25 mouse cellular contexts compared by ENCODE assay signal in genomic region chr6:4889544-4889943, GRCm38 (mm10). TPM values are rescaled to one million over a fixed set of nuclear protein-coding genes. Genes with fewer than 3 reads are reported as not detected.
DNase-seq lines count a peak whose midpoint lies in the region; ATAC-seq and TF ChIP-seq lines count a peak whose summit lies in the region.
"Had no signal": no experiment of that assay in that cellular context is flagged by ENCODE, and none has a peak within 500 bp of the region (broad histone marks: within the 10 kb centered on the region; RNA-seq: fewer than 3 reads in every experiment).

No protein-coding gene starts in this region.

- H3K4me1 ChIP-seq in heart, embryonic 13.5 days = peaks cover 8% of the 10 kb centered on the region; the same call in 1 of the 2 replicates
- H3K4me1 ChIP-seq in intestine, embryonic 15.5 days (replicated peaks) = no peaks in the 10 kb centered on the region
- H3K4me1 ChIP-seq in forebrain, postnatal 0 days (ENCODE audit: insufficient read depth) = no peaks in the 10 kb centered on the region
- H3K4me1 ChIP-seq: embryonic facial prominence, embryonic 13.5 days; hindbrain, embryonic 12.5 days; hindbrain, embryonic 15.5 days had no signal

- no peak for ATAC-seq in heart, embryonic 13.5 days (ENCODE audit: extremely low read depth, insufficient number of reproducible peaks, low FRiP score, low TSS enrichment)
- peak; percentile 53 for ATAC-seq in intestine, embryonic 15.5 days
- ATAC-seq in forebrain, postnatal 0 days = no peak
- ATAC-seq: forebrain, embryonic 14.5 days had no signal

- no peak overlapping the region for H3K9ac ChIP-seq in heart, embryonic 13.5 days
- no peak overlapping the region for H3K9ac ChIP-seq in intestine, embryonic 15.5 days
- no peak overlapping the region for H3K9ac ChIP-seq in forebrain, postnatal 0 days
- H3K9ac ChIP-seq: embryonic facial prominence, embryonic 13.5 days; heart, embryonic 12.5 days; hindbrain, embryonic 12.5 days; hindbrain, embryonic 15.5 days had no signal

- no peak for TF ChIP-seq CTCF in layer of hippocampus, adult 2 months (conservative IDR thresholded peaks at IDR 0.05)
- no peak for TF ChIP-seq CTCF in forebrain, postnatal 0 days (IDR thresholded peaks at IDR 0.05; ENCODE audit: low read depth)

- no peak for DNase-seq in heart, postnatal 4 days
- DNase-seq in large intestine, adult 2 months (ENCODE audit: low read depth, low spot score) = peak; percentile 48
- DNase-seq in left cerebral cortex, adult 18-20 months (ENCODE audit: low spot score in 2 of 2) = no peak
- no peak for DNase-seq in layer of hippocampus, adult 2 months (ENCODE audit: low spot score in 2 of 2)
- DNase-seq in forebrain, postnatal 0 days = no peak
- DNase-seq: adrenal gland, adult 2 months; adrenal gland, postnatal 14 days; B cell, adult 2 months; cerebellum, adult 11 months; cerebellum, adult 2 months; cerebellum, postnatal 10 days; cerebellum, postnatal 36 days; embryo, embryonic 11 days; gastrocnemius, postnatal 25 days; heart, adult 18-20 months; heart, postnatal 14 days had no signal

- H3K4me2 ChIP-seq in heart, embryonic 13.5 days = 0 out of 2 replicates have a peak overlapping the region, but pooled peaks have one; percentile 18
- H3K4me2 ChIP-seq in intestine, embryonic 15.5 days (replicated peaks) = no peak overlapping the region
- no peak overlapping the region for H3K4me2 ChIP-seq in forebrain, postnatal 0 days (ENCODE audit: low read depth)
- H3K4me2 ChIP-seq: embryonic facial prominence, embryonic 13.5 days; heart, embryonic 12.5 days; hindbrain, embryonic 12.5 days; hindbrain, embryonic 15.5 days had no signal

- no peaks in the 10 kb centered on the region for H3K27me3 ChIP-seq in heart, embryonic 13.5 days (replicated peaks)
- H3K27me3 ChIP-seq in intestine, embryonic 15.5 days (replicated peaks) = no peaks in the 10 kb centered on the region
- H3K27me3 ChIP-seq in forebrain, postnatal 0 days (ENCODE audit: insufficient read depth, low read length) = no peaks in the 10 kb centered on the region
- H3K27me3 ChIP-seq: embryonic facial prominence, embryonic 13.5 days; heart, embryonic 12.5 days; hindbrain, embryonic 12.5 days; hindbrain, embryonic 15.5 days had no signal

- 61% methylated on average over 9 of the region's 9 CpGs for WGBS in heart, embryonic 13.5 days
- 65% methylated on average over 9 of the region's 9 CpGs for WGBS in intestine, embryonic 15.5 days
- WGBS in large intestine, adult 2 months = 26% methylated on average over 9 of the region's 9 CpGs
- 87% methylated on average over 9 of the region's 9 CpGs for WGBS in forebrain, postnatal 0 days

- H3K36me3 ChIP-seq in heart, embryonic 13.5 days = no peaks in the 10 kb centered on the region
- no peaks in the 10 kb centered on the region for H3K36me3 ChIP-seq in intestine, embryonic 15.5 days
- H3K36me3 ChIP-seq in forebrain, postnatal 0 days (ENCODE audit: insufficient read depth) = no peaks in the 10 kb centered on the region
- H3K36me3 ChIP-seq: embryonic facial prominence, embryonic 10.5 days; embryonic facial prominence, embryonic 13.5 days; heart, embryonic 12.5 days; hindbrain, embryonic 12.5 days; hindbrain, embryonic 15.5 days had no signal

- H3K27ac ChIP-seq in heart, embryonic 13.5 days (replicated peaks) = no peak overlapping the region
- no peak overlapping the region for H3K27ac ChIP-seq in intestine, embryonic 15.5 days
- H3K27ac ChIP-seq in layer of hippocampus, adult 2 months = no peak overlapping the region
- no peak overlapping the region for H3K27ac ChIP-seq in forebrain, postnatal 0 days (ENCODE audit: low read depth, low read length)
- H3K27ac ChIP-seq: embryonic facial prominence, embryonic 10.5 days; embryonic facial prominence, embryonic 13.5 days; hindbrain, embryonic 12.5 days; hindbrain, embryonic 15.5 days had no signal

- no peak overlapping the region for H3K4me3 ChIP-seq in heart, embryonic 13.5 days
- no peak overlapping the region for H3K4me3 ChIP-seq in intestine, embryonic 15.5 days (replicated peaks)
- H3K4me3 ChIP-seq in layer of hippocampus, adult 2 months = no peak overlapping the region
- H3K4me3 ChIP-seq in forebrain, postnatal 0 days (ENCODE audit: low read depth, low read length) = no peak overlapping the region
- H3K4me3 ChIP-seq: embryonic facial prominence, embryonic 10.5 days; embryonic facial prominence, embryonic 13.5 days; heart, embryonic 12.5 days; hindbrain, embryonic 12.5 days; hindbrain, embryonic 15.5 days had no signal

- H3K9me3 ChIP-seq in heart, embryonic 13.5 days = no peaks in the 10 kb centered on the region
- H3K9me3 ChIP-seq in intestine, embryonic 15.5 days = no peaks in the 10 kb centered on the region
- no peaks in the 10 kb centered on the region for H3K9me3 ChIP-seq in forebrain, postnatal 0 days (ENCODE audit: low read length)
- H3K9me3 ChIP-seq: embryonic facial prominence, embryonic 10.5 days; heart, embryonic 12.5 days; hindbrain, embryonic 12.5 days; hindbrain, embryonic 15.5 days had no signal

RNA-seq across cellular contexts. Expression of gene Ppp1r9a, which starts 13.2 kb away (rescaled TPM):
- polyA plus RNA-seq in heart, embryonic 13.5 days (2015; fragmentation: Nextera tagmentation; extraction: Ambion mirVana) = 13.1 and 13.6 TPM in 2 replicates
- 10 to 100 TPM; 26.9 to 30.9 TPM for total RNA-seq in heart, postnatal 4 days (2021)
- 12.0 and 13.0 TPM in 2 replicates for polyA plus RNA-seq in intestine, embryonic 15.5 days (2015; fragmentation: Nextera tagmentation; extraction: Ambion mirVana)
- polyA plus RNA-seq in large intestine, adult 2 months (2012; rRNA removed) = 1.8 and 2.3 TPM in 2 replicates
- total RNA-seq in left cerebral cortex, adult 18-20 months (2021) = 100 to 1,000 TPM; 188 to 197 TPM
- total RNA-seq in layer of hippocampus, adult 2 months (2021) = 100 to 1,000 TPM; 171 TPM
- 59.1 and 85.5 TPM in 2 replicates for total RNA-seq in forebrain, postnatal 0 days (2014; rRNA removed)
- polyA plus RNA-seq in forebrain, postnatal 0 days (2015; fragmentation: Nextera tagmentation; extraction: Ambion mirVana) = 19.3 and 39.1 TPM in 2 replicates
- total RNA-seq: MEL had no signal
